9 mouse cellular contexts compared by ENCODE assay signal in the genomic region with DNA sequence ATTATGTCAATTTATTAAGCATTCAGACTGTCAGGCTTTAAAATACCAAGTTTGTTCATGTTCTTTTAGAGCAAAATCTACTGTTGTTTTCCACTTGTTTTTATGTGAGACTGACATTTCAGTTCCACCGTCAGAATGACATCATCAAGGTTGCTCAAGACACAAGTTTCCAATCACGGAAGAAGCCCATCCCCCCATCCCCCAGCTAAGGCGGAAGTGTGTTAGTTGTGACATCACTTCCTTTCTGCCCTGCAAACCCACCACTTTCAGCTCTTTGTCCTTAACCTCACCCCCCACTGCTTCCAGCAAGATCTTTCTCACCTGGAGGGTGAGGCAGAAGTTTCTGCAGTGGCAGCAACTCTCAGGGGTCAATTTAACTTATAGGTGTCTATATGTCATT. TPM values are rescaled to one million over a fixed set of nuclear protein-coding genes. Genes with fewer than 3 reads are reported as not detected.
DNase-seq lines count a peak whose midpoint lies in the region.
"Had no signal": no experiment of that assay in that cellular context is flagged by ENCODE, and none has a peak within 500 bp of the region (broad histone marks: within the 10 kb centered on the region; RNA-seq: fewer than 3 reads in every experiment).

No protein-coding gene starts in this region.

- intact Hi-C loops in left cerebral cortex, postnatal 10 days (cut with DNase I), result no loop called here
- intact Hi-C loops in left cerebral cortex, postnatal 4 days (cut with DNase I), result no loop called here

- peak; percentile 81 for DNase-seq in heart, adult 11 months
- no peak for DNase-seq in heart, adult 9 months (ENCODE audit: low spot score in 2 of 2)
- DNase-seq in CD4-positive, CD25-positive, alpha-beta regulatory T cell, adult 2 months (ENCODE audit: low read depth, low spot score), result peak; percentile 95
- peak; percentile 12 for DNase-seq in brain, adult 2 months (ENCODE audit: low read depth, low spot score)
- DNase-seq in naive thymus-derived CD4-positive, alpha-beta T cell, adult 2 months (ENCODE audit: low read depth), result peak; percentile 89
- DNase-seq in left cerebral cortex, postnatal 10 days (ENCODE audit: extremely low spot score in 1 of 2, low spot score in 2 of 2), result no peak
- no peak for DNase-seq in kidney, adult 11 months
- DNase-seq in left cerebral cortex, postnatal 4 days, result no peak
- DNase-seq: cerebellum, adult 2 months had no signal

RNA-seq across cellular contexts. Expression of gene Ccdc57, which starts 16.2 kb away (rescaled TPM):
- total RNA-seq in left cerebral cortex, postnatal 10 days (2021), result 1 to 10 TPM; 8.1 to 8.4 TPM
- 10 to 100 TPM; 11.7 to 13.7 TPM for total RNA-seq in left cerebral cortex, postnatal 4 days (2021)

RNA-seq across cellular contexts. Expression of gene Slc16a3, which starts 31.8 kb away (rescaled TPM):
- 1 to 10 TPM; 3.6 to 5.1 TPM for total RNA-seq in left cerebral cortex, postnatal 10 days (2021)
- total RNA-seq in left cerebral cortex, postnatal 4 days (2021), result 1 to 10 TPM; 1.4 to 3.6 TPM

Comparison
In these comparisons a context has a peak if more than half of its experiments do, and no peak if none do; other contexts are left out.
1. DNase-seq: peak in heart, adult 11 months (single experiment), CD4-positive, CD25-positive, alpha-beta regulatory T cell, adult 2 months (single experiment), brain, adult 2 months (single experiment) and naive thymus-derived CD4-positive, alpha-beta T cell, adult 2 months (single experiment); none in heart, adult 9 months (0 of 2), left cerebral cortex, postnatal 10 days (0 of 2), kidney, adult 11 months (single experiment) and left cerebral cortex, postnatal 4 days (single experiment).